Mouse (Mus musculus) G1E (cell line): ENCODE results near the gene Apol9b. TPM values are rescaled to one million over a fixed set of nuclear protein-coding genes. Genes with fewer than 3 reads are reported as not detected.

ENCODE experiments used
- ATAC-seq: 2 replicates; pipeline ENCODE4 v1.8.0; 2016; ENCODE audit warnings: mild to moderate bottlenecking; ENCODE audit not compliant: insufficient number of reproducible peaks, poor library complexity, low FRiP score, severe bottlenecking; ENCODE audit errors: extremely low read depth
- DNase-seq: peaks from one replicate; pipeline ENCODE4 v3.0.0; 2012; ENCODE audit warnings: low spot score
- H3K27me3 ChIP-seq: 2 replicates; pipeline ENCODE4 v1.6.1; 2012; ENCODE audit warnings: mild to moderate bottlenecking, low read length, inconsistent platforms; ENCODE audit not compliant: insufficient read depth
- H3K36me3 ChIP-seq: replicated peaks from 2 replicates; pipeline ENCODE3; 2012; ENCODE audit warnings: mild to moderate bottlenecking, inconsistent platforms
- H3K4me1 ChIP-seq: 2 replicates; pipeline ENCODE4 v1.6.1; 2012; ENCODE audit warnings: low read depth, low read length, inconsistent platforms, mixed read lengths; ENCODE audit not compliant: insufficient read depth
- H3K4me3 ChIP-seq: 2 replicates; pipeline ENCODE4 v1.5.1; 2012; ENCODE audit warnings: low read depth, mild to moderate bottlenecking, inconsistent platforms, low read length, moderate library complexity, mixed read lengths
- H3K9me3 ChIP-seq: replicated peaks from 2 replicates; pipeline ENCODE4 v1.6.1; 2012; ENCODE audit warnings: inconsistent platforms
- CTCF ChIP-seq: IDR thresholded peaks from 2 replicates; pipeline ENCODE4 v1.5.1; 2012; ENCODE audit warnings: low read depth, low read length, inconsistent platforms, mixed read lengths
- GATA1 ChIP-seq: IDR thresholded peaks from 2 replicates; pipeline ENCODE4 v1.6.1; 2012; ENCODE audit warnings: borderline replicate concordance, low read length, inconsistent platforms, mixed read lengths
- GATA2 ChIP-seq: IDR thresholded peaks from 2 replicates; pipeline ENCODE4 v1.6.1; 2012; ENCODE audit warnings: low read depth, low read length, inconsistent platforms, borderline replicate concordance
- POLR2AphosphoS5 ChIP-seq: IDR thresholded peaks from 2 replicates; pipeline ENCODE4 v1.6.1; 2012; ENCODE audit warnings: low read depth, low read length, inconsistent platforms; ENCODE audit not compliant: insufficient replicate concordance
- TAL1 ChIP-seq: conservative IDR thresholded peaks from 2 replicates; pipeline ENCODE4 v1.6.1; 2012; ENCODE audit warnings: low read depth, low read length, inconsistent platforms, mixed read lengths
- polyA plus RNA-seq: library from polyadenylated mRNA; stranded (reverse); fragments of >175 nt; gene quantifications from 2 replicates; pipeline ENCODE4 v1.2.3, GENCODE M21; 2012
- total RNA-seq, 2 experiments: library from RNA; stranded (forward) in 1 of 2; stranded (reverse) in 1 of 2; fragments of 200-1000 nt in 1 of 2; fragments of >200 nt in 1 of 2; fragmentation: Nextera tagmentation in 1 of 2; gene quantifications; 2 replicates each; pipeline ENCODE4 v1.2.3; 2014 to 2017

The Apol9b gene
- total and polyA plus RNA-seq, 3 experiments, result not detected

GRCm38 (mm10) chr15:77755132-77755531 is 26.3 kb downstream of the Apol9b start:
- Histone ChIP-seq H3K4me1 (peaks cover 15% of the 10 kb centered on the region; the same call in 1 of the 2 replicates), H3K36me3 (peaks cover 8% of the 10 kb centered on the region), H3K4me3 (no peak overlapping the region), H3K27me3 (peaks cover 17% of the 10 kb centered on the region), H3K9me3 (no peaks in the 10 kb centered on the region)
- TF ChIP-seq CTCF (no peak), TAL1 (no peak), GATA1 (no peak), POLR2AphosphoS5 (no peak), GATA2 (no peak)
- ATAC-seq, result no peak
- DNase-seq, result no peak

GRCm38 (mm10) chr15:77756081-77756480 is 27.2 kb downstream of the Apol9b start:
- peaks cover 15% of the 10 kb centered on the region; the same call in 1 of the 2 replicates for H3K4me1 ChIP-seq
- H3K4me3 ChIP-seq, result no peak overlapping the region
- peaks cover 17% of the 10 kb centered on the region for H3K27me3 ChIP-seq
- DNase-seq (no peak), ATAC-seq (no peak)
- peaks cover 18% of the 10 kb centered on the region for H3K36me3 ChIP-seq
- H3K9me3 ChIP-seq, result no peaks in the 10 kb centered on the region
- TF ChIP-seq TAL1 (no peak), CTCF (no peak), GATA2 (no peak), POLR2AphosphoS5 (no peak), GATA1 (no peak)

GRCm38 (mm10) chr15:77756848-77757247 is 28.0 kb downstream of the Apol9b start, which contains the start of gene Apol8:
Apol8 (minus strand) TSS chr15:77757003.
- ATAC-seq, result 0 out of 2 replicates have a peak, but pooled peaks have one; percentile 22
- peak; percentile 72 for DNase-seq
- Histone ChIP-seq H3K4me3 (no peak within 1 kb of the TSS), H3K36me3 (peaks cover 26% of the 10 kb centered on the region), H3K27me3 (peaks cover 17% of the 10 kb centered on the region), H3K4me1 (peaks cover 15% of the 10 kb centered on the region; the same call in 1 of the 2 replicates), H3K9me3 (no peaks in the 10 kb centered on the region)
- TF ChIP-seq TAL1 (no peak), CTCF (peak; percentile 96)

- TF ChIP-seq CTCF (no peak), POLR2AphosphoS5 (no peak), GATA1 (no peak), TAL1 (no peak), GATA2 (no peak)
- ATAC-seq, result no peak
- Histone ChIP-seq H3K9me3 (no peaks in the 10 kb centered on the region), H3K4me3 (no peak overlapping the region), H3K4me1 (peaks cover 15% of the 10 kb centered on the region; the same call in 1 of the 2 replicates), H3K36me3 (peaks cover 34% of the 10 kb centered on the region), H3K27me3 (peaks cover 12% of the 10 kb centered on the region)
- DNase-seq, result no peak
These were observed 28.9 kb downstream of the Apol9b start for GRCm38 (mm10) chr15:77757586-77758226.

GRCm38 (mm10) chr15:77760037-77760436 is 31.2 kb downstream of the Apol9b start:
- no peak for DNase-seq
- no peak for ATAC-seq
- Histone ChIP-seq H3K4me3 (no peak overlapping the region), H3K36me3 (peaks cover 57% of the 10 kb centered on the region), H3K4me1 (peaks cover 11% of the 10 kb centered on the region; the same call in 1 of the 2 replicates), H3K27me3 (peaks cover 3% of the 10 kb centered on the region; the same call in 1 of the 2 replicates), H3K9me3 (no peaks in the 10 kb centered on the region)
- TF ChIP-seq POLR2AphosphoS5, result no peak

- DNase-seq (no peak), ATAC-seq (no peak)
- Histone ChIP-seq H3K4me1 (peaks cover 6% of the 10 kb centered on the region; the same call in 1 of the 2 replicates), H3K36me3 (peaks cover 68% of the 10 kb centered on the region), H3K4me3 (no peak overlapping the region), H3K27me3 (no peaks in the 10 kb centered on the region), H3K9me3 (no peaks in the 10 kb centered on the region)
- TF ChIP-seq CTCF, result no peak
- no peak for TF ChIP-seq TAL1
- TF ChIP-seq GATA2, result no peak
These were observed 32.2 kb downstream of the Apol9b start for GRCm38 (mm10) chr15:77761083-77761482.
